Mouse (Mus musculus) MN1 (cell line): ENCODE measurements around the gene Rpl18a.
"Not testable (repeated sequence)": the region's sequence is repeated elsewhere in the genome, so short reads cannot be mapped to it uniquely, and the experiment has no call there.

Source experiments
- DNase-seq: peaks from one replicate; pipeline ENCODE4 v3.0.0-alpha.2; 2016; ENCODE audit warnings: low spot score

Rpl18a gene

DNA sequence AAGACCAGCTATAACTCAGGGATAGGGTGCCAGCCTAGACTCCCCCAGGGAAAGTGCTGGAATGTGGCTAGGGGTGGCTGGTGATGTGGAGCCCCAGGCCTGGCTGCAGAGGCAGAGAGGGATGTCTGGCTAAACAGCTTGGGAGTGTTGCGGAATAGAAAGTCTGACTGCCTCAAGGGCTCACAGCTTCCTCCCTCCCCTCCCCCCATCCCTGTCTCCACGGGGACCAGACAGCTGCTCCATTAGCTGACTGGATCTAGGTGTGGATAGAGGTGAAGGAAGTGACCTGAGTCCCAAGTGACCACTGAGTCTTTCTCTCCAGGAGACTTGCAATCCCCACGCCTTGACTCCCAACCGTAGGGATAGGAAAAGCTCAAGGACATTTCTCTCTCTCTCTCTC lies 5.9 kb upstream of the Rpl18a start:
- DNase-seq, result no peak

GRCm38 (mm10) chr8:70902211-70902610 lies 5.0 kb upstream of the Rpl18a start:
- DNase-seq, result peak; percentile 60

DNA sequence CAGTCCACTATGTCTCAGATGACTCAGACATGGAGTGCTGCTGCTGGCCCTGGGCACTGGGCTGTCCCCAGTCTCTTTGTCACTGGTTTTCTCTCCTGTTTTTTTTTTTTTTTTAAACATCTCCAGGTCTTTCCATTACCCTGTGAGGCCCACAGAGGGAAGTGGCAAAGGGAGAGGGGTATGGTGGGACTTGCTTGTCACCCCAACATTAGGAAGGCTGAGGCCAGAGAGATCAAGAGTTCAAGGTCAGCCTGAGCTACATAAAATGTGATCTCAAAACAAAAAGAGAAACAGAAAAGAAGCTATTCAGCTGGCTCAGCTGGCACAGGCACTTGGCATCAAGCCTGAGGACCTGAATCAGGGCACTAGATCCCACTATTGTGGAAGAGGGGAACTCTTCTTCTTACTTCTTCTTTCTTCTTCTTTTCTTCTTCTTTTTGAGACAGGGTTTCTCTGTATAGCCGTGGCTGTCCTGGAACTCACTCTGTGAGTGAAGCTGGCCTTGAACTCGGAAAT lies 3.7 kb upstream of the Rpl18a start:
- no peak for DNase-seq

GRCm38 (mm10) chr8:70899226-70899625 lies 2.0 kb upstream of the Rpl18a start:
- DNase-seq, result no peak

DNA sequence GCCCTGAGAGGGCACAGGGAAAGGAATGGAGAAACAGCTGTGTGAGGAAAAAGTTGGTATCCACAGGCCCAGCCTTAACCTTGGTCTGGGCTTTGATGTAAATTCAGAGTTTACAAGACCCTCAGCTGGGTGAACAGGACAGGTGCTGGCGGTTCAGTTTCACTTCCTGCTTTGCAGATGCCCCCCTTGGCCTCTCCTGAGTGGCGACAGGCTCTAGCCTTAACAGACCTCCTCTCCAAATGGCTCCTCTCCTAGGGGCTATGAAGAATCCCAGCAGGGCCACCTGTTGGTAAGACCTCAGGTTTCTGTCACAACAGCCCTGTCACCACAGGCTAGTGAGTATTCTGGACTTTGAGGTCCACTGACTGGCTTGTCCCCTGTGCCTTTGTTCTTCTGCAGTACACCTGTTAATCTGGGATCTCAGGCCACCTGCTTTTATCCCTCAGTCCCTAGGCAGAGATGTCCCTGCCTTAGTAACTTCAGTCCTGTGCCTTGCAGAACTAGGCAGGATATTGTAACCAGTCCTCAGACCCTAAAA lies 1.5 kb upstream of the Rpl18a start:
- DNase-seq, result no peak

DNA sequence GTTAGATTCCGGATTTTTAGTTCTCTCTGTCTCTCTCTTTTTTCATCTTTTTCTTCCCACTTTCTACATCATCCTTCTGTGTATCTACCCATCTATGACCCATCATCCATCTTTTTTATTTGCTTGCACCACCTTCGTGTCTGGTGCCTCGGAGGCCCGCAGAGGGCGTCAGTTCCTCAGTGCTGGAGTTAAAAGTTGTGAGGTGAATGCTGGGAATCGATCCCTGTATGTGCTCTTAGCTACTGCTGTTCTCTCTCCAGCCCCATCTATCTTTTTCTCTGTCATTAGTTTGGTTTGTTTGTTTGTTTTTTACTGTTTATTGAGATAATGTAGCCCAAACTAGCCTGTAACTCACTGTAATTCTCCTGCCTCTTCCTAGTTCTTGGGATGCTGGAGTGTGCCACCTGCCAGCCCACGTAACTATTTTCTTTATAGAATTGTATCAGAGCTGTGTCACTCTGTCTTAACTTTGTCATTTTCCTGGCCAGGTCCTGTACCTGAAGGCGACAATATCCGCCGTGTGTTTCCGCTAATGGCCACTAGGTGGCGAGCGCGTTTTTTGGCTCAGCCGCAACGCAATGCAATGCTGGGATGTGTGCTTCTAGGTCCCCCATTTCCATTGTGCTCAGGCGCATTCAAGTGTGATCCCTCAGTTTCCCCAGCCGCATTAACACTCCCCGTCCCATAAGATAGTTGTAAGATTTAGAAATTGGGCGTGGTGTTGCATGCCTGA lies 635 bp upstream of the Rpl18a start:
- peak; percentile 87 for DNase-seq

DNA sequence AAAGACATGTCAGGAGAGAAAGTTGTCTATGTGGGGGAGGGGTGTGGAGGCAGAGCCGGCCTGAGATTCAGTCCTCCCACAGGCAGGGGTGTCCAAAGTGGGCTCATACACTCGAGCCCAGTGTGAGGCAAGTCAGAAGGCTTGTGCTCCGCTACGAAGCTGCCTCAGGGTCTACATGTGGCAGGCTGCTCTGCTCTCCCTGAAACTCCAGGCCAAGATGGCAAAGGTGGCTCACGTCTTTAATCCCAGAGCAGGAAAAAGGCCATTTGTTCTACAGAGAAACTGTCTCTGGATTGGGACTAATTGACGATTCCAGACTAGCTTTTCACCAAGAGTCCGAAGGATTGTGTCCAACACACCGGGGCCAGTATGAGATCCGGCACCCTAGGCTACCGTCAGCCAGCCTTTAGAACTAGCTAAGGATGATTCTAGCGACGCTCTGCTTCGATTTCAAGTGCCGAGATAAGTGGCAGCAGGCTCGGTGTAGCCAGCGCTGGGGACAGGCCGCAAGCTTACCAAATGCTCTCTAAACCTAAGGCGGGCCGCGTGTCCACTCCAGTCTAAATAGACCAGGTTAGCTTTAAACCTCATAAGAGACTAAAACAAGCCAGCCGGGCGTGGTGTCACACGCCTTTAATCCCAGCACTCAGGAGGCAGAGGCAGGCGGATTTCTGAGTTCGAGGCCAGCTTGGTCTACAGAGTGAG lies 744 bp downstream of the Rpl18a start:
- DNase-seq, result peak; percentile 57

- not testable (repeated sequence) for DNase-seq
These were observed 1.5 kb downstream of the Rpl18a start for GRCm38 (mm10) chr8:70895571-70896259.

DNA sequence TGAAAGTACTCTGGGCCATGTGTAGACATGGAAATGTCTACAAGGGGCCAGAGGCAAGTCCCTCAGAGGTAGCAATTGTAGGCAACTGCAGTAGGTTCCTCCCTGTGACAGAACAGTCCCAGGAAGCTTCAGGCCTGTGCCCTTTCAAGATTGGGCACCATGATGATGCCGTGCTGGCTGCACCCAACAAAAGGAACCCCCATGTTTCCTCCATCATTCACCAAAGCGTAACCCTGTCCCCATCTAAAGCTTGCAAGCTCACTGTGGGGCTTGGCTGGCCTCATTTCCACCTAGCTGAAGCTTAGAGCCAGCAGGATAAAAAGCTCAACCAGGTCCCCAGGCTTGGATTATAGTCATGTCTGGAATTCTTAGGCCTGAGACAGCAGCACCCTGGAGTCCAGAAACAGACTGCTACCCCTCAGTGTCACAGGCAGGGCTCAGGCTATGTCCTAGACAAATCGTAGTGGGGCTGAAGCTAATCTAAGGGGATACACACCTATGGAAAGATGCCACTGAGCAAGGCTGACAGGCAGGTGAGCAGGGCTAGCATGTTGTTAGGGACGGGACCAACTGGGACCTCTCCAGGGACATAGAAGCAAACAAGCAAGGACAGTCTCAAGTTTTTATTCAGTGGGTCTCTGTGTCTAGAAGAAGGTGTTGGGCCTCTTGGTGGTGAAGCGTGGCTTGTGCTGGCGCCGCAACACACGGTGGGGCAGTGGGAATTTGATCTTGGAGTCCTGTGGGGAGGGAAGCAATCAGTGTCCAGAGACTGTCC lies 2.3 kb downstream of the Rpl18a start:
- no peak for DNase-seq

DNA sequence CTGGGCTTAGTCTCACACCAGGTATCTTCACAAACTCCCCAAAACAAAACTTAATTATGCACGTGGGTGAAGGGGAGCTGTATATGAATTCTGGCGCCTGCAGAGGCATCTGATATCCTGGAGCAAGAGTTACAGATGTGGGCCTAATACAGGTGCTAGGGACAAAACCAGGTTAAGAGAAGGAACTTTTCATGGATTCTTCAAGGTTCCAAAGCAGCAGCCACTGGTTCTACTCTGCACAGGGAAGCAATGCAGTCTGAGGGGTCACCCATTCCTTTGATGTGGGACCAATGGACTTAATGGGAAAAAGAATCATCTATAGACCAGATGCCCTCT lies 2.9 kb downstream of the Rpl18a start:
- no peak for DNase-seq

GRCm38 (mm10) chr8:70893656-70894384 lies 3.4 kb downstream of the Rpl18a start:
- peak; percentile 85 for DNase-seq

DNA sequence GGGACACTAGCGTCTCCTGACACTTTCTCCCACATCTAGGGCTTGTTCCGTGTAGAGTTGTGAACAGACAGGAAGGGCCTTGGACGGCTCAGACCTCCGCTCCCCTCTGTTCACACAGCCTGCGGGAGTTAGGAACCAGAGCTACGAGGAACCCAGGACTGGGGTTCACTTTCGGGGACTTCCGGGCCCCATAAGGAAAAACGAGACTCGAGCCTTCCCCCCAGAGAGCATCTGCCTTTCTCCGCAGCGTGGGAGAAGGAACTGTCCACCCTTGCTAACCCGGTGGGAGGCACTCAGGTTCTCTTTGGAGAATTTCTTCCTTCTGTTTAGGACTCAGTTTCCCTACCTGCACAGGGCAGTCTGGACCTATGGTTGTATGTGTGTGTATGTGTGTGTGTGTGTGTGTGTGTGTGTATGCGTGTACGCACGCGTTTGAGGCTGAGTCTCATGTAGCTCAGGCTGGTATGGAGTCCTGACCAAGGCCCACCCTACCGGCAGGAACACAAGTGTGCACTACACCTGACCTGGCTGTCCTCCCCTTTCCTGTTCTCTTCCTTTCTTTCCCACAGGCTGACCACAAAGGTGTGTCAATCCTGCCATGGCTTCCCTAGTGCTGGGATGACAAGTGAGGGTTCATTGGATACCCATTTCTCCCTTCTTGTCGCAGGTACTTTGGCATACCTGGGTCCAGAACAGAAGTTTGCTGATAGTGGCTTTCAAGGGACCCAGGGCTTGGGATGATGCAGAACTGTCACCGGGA lies 4.1 kb downstream of the Rpl18a start:
- no peak for DNase-seq

- no peak for DNase-seq
These were observed 5.0 kb downstream of the Rpl18a start, which contains the start of gene Slc5a5 for GRCm38 (mm10) chr8:70892022-70892895. Gene Slc5a5 (minus strand): TSS chr8:70892757.

DNA sequence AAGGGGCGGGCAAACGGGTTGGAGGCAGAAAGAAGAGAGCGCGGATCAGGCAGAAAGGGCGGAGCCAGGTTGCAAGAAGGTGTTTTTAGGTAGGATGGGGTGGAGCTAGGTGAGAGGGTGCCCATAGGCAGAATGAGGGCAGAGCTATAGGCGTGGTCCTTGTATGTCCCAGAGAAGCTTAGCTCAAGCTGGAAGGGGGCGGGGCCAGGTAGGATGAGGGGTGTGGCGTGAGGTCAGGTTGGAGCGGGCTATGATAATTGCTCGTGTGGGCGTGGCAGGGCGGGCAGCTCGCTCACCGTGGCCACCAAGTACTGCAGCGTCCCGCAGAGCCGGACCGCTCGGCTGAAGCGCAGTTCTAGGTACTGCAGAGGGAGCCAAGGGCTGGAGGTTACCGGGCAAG lies 5.9 kb downstream of the Rpl18a start:
- no peak for DNase-seq

GRCm38 (mm10) chr8:70890656-70891055 lies 6.6 kb downstream of the Rpl18a start:
- no peak for DNase-seq

- DNase-seq, result no peak
These were observed 9.5 kb downstream of the Rpl18a start for GRCm38 (mm10) chr8:70887669-70888068.

- DNase-seq, result no peak
These were observed 11.6 kb downstream of the Rpl18a start for GRCm38 (mm10) chr8:70885612-70886011.

DNA sequence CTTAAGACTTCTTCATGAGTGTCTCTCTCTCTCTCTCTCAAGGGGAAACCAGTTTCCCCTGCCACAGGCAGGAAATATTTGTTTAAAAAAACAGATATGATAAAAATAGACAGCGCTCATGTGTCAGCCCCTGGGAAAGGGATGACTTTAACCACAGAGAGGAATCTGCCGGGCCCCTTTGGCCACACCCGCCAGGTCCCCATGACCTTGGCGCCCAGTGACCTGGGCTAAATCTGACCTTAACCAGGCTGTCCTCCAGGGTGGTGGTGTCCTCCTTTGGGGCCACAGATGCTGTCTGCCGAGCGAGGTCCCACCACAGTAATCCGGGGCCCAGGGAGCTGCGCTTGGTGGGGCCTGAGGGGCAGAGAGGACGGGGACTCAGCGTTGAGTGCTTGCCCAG lies 12.5 kb downstream of the Rpl18a start:
- no peak for DNase-seq

DNA sequence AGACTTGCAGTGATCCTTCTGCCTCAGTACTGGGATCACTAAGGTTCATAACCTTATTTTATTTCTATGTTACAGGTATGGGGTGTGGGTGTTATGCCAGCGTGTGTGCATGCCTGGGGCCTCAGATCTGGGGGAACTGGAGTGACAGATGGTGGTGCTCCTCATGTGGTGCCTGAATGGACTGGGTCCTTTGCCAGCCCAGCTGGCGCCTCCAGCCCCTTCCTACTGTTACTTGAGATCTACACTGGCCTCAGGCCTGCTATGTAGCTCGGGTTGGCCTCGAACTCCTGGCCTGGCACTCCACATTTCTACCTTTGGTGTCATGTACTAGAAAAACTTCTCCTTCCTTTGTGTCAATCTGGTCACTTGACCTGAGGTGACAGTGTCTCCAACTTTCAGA lies 13.0 kb downstream of the Rpl18a start:
- no peak for DNase-seq
